Mouse (Mus musculus): ENCODE results near the gene Ahdc1.

DNA sequence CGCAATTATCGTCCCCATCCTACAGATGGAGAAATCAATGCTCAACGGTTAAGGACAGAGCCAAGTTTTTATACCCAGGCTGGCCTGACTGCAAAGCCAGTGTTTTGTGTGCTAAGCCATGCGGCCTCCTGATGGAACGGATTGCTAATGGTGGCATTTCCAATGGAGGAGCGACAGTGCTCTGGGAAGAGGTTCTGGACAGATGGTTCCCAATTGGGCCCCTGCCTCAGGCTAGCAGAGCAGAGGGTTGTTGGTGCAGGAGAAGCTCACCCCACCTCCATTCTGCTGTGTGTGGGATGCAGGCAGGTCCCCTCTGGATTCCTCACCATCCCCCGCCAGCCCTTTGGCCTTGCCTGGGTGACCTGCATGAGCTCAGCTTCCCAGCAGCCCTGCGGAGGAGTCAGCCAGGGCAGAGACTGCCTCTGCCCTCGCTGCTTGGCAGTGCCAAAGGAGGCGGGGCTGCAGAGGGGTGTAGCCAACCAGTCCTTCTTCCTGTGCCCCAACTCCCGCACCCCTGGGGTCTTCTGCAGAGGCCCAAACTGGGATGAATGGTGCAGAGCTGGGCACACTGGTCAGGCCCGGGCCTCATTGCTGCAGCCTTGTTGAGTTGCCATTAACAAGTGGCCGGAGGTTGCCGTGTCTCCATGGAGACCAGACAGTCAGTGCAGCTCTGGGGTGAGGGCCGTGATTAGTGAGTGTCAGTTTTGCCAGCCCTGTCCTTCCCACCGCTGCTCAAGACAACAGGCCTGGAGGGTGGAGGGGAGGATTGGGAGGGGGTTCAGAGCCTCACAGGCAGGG, 84.1 kb downstream of the Ahdc1 start:
- TF ChIP-seq POLR2AphosphoS2 (IDR thresholded peaks at IDR 0.05; ENCODE audit: insufficient read length, low read depth) = no peak
- no peak for TF ChIP-seq CEBPB (IDR thresholded peaks at IDR 0.05; ENCODE audit: insufficient read depth, poor library complexity, severe bottlenecking)
- TF ChIP-seq USF1 (IDR thresholded peaks at IDR 0.05; ENCODE audit: low read depth) = no peak
- peak; percentile 38 for TF ChIP-seq POLR2A (IDR thresholded peaks at IDR 0.05; ENCODE audit: insufficient read length, low read depth)
- TF ChIP-seq TCF12 (IDR thresholded peaks at IDR 0.05; ENCODE audit: insufficient read depth, poor library complexity, severe bottlenecking) = no peak
- TF ChIP-seq E2F4 (IDR thresholded peaks at IDR 0.05; ENCODE audit: insufficient read depth) = no peak
- TF ChIP-seq REST (IDR thresholded peaks at IDR 0.05; ENCODE audit: insufficient read depth, insufficient read length) = no peak
- TF ChIP-seq MAX (IDR thresholded peaks at IDR 0.05; ENCODE audit: low read depth) = no peak

Measured in myocyte (in vitro differentiated cells).